Mouse (Mus musculus) midbrain, embryonic 16.5 days (tissue): ENCODE measurements around the gene Sowahc. TPM values are rescaled to one million over a fixed set of nuclear protein-coding genes. Genes with fewer than 3 reads are reported as not detected.

Source experiments
- ATAC-seq: fragments of 200-750 bp; cut with Nextera tagmentation; 2 replicates; pipeline ENCODE4 v1.8.0; 2017; ENCODE audit warnings: moderate TSS enrichment
- H3K27ac ChIP-seq: fragments of 300-500 bp; sonication (generic); 2 replicates; pipeline ENCODE4 v1.5.1; 2014; ENCODE audit warnings: mild to moderate bottlenecking, low read length, mixed read lengths
- H3K27me3 ChIP-seq: fragments of 300-500 bp; sonication (generic); 2 replicates; pipeline ENCODE4 v1.6.1; 2014; ENCODE audit warnings: low read depth, low read length, mixed read lengths; ENCODE audit not compliant: control insufficient read depth, insufficient read depth
- H3K36me3 ChIP-seq: fragments of 300-500 bp; sonication (generic); 2 replicates; pipeline ENCODE4 v1.6.1; 2014; ENCODE audit warnings: mild to moderate bottlenecking, low read length, moderate library complexity, mixed read lengths; ENCODE audit not compliant: control insufficient read depth, insufficient read depth
- H3K4me1 ChIP-seq: fragments of 300-500 bp; sonication (generic); 2 replicates; pipeline ENCODE4 v1.6.1; 2014; ENCODE audit warnings: mild to moderate bottlenecking, low read length, mixed read lengths; ENCODE audit not compliant: control insufficient read depth, insufficient read depth
- H3K4me2 ChIP-seq: fragments of 300-500 bp; sonication (generic); 2 replicates; pipeline ENCODE4 v1.6.1; 2014; ENCODE audit warnings: mild to moderate bottlenecking, low read length, mixed read lengths
- H3K4me3 ChIP-seq: fragments of 300-500 bp; sonication (generic); 2 replicates; pipeline ENCODE4 v1.5.1; 2014; ENCODE audit warnings: low read depth, mild to moderate bottlenecking, low read length, moderate library complexity, mixed read lengths
- H3K9ac ChIP-seq: fragments of 300-500 bp; sonication (generic); 2 replicates; pipeline ENCODE4 v1.6.1; 2014; ENCODE audit warnings: low read depth, low read length, mixed read lengths
- H3K9me3 ChIP-seq: fragments of 300-500 bp; sonication (generic); replicated peaks from 2 replicates; pipeline ENCODE4 v1.6.1; 2014; ENCODE audit warnings: mild to moderate bottlenecking, low read length, mixed read lengths; ENCODE audit not compliant: control insufficient read depth, poor library complexity, severe bottlenecking
- WGBS: fragments of 180-500 bp; shearing (Covaris S2); extraction: QIAGEN DNeasy Blood & Tissue Kit; methylation state at CpG from one replicate; pipeline ENCODE4 v1.1.7; 2014; 5-methylcytosine and 5-hydroxymethylcytosine counted together
- polyA plus RNA-seq: library from polyadenylated mRNA; unstranded; fragments of >200 nt; fragmentation: Nextera tagmentation; extraction: Ambion mirVana; gene quantifications from 2 replicates; pipeline ENCODE4 v1.2.1, GENCODE M21; 2015

Gene Sowahc
- 22.1 and 23.8 TPM in 2 replicates for polyA plus RNA-seq

GRCm38 (mm10) chr10:59221473-59222270 is at the start of gene Sowahc, which contains the start of gene Sept10:
Gene Sowahc (plus strand): TSS chr10:59221953.
Gene Sept10 (minus strand): TSS chr10:59221847.
- under 1% methylated on average over 79 of the region's 84 CpGs for WGBS
- ATAC-seq = peak; percentile 97
- H3K4me2 ChIP-seq = peak within 1 kb of the TSS; percentile 99

GRCm38 (mm10) chr10:59172539-59172938 is 49.2 kb upstream of the Sowahc start:
- H3K4me2 ChIP-seq = no peak overlapping the region
- no peak for ATAC-seq
- H3K9ac ChIP-seq = no peak overlapping the region
- H3K4me3 ChIP-seq = no peak overlapping the region
- H3K27ac ChIP-seq = no peak overlapping the region
- H3K36me3 ChIP-seq = no peaks in the 10 kb centered on the region
- H3K9me3 ChIP-seq = no peaks in the 10 kb centered on the region
- no peaks in the 10 kb centered on the region for H3K4me1 ChIP-seq
- WGBS = 92% methylated on average over 1 of the region's 1 CpGs
- no peaks in the 10 kb centered on the region for H3K27me3 ChIP-seq

More at GRCm38 (mm10) chr10:59221473-59222270, at the start of gene Sowahc, which contains the start of gene Sept10:
- Histone ChIP-seq H3K9ac (peak within 1 kb of the TSS; percentile 90), H3K9me3 (no peaks in the 10 kb centered on the region), H3K27me3 (no peaks in the 10 kb centered on the region), H3K4me3 (peak within 1 kb of the TSS; percentile 90), H3K27ac (peak within 1 kb of the TSS; percentile 96), H3K4me1 (peaks cover 23% of the 10 kb centered on the region), H3K36me3 (no peaks in the 10 kb centered on the region)

GRCm38 (mm10) chr10:59179620-59180019 is 42.1 kb upstream of the Sowahc start:
- Histone ChIP-seq H3K4me3 (no peak overlapping the region), H3K4me1 (no peaks in the 10 kb centered on the region), H3K36me3 (no peaks in the 10 kb centered on the region), H3K27ac (no peak overlapping the region), H3K9me3 (no peaks in the 10 kb centered on the region), H3K4me2 (no peak overlapping the region), H3K27me3 (no peaks in the 10 kb centered on the region), H3K9ac (no peak overlapping the region)
- 92% methylated on average over 3 of the region's 3 CpGs for WGBS
- no peak for ATAC-seq

GRCm38 (mm10) chr10:59182306-59182705 is 39.4 kb upstream of the Sowahc start:
- no peak overlapping the region for H3K9ac ChIP-seq

GRCm38 (mm10) chr10:59194891-59195290 is 26.9 kb upstream of the Sowahc start:
- H3K27ac ChIP-seq = no peak overlapping the region
- H3K9me3 ChIP-seq = no peaks in the 10 kb centered on the region
- H3K4me1 ChIP-seq = no peaks in the 10 kb centered on the region
- no peak overlapping the region for H3K4me2 ChIP-seq
- no peak overlapping the region for H3K9ac ChIP-seq
- no peak for ATAC-seq
- no peaks in the 10 kb centered on the region for H3K27me3 ChIP-seq
- no peak overlapping the region for H3K4me3 ChIP-seq
- 74% methylated on average over 5 of the region's 5 CpGs for WGBS
- no peaks in the 10 kb centered on the region for H3K36me3 ChIP-seq

More at GRCm38 (mm10) chr10:59182306-59182705, 39.4 kb upstream of the Sowahc start:
- Histone ChIP-seq H3K9me3 (no peaks in the 10 kb centered on the region), H3K4me2 (no peak overlapping the region), H3K27ac (no peak overlapping the region), H3K4me3 (no peak overlapping the region), H3K4me1 (no peaks in the 10 kb centered on the region), H3K27me3 (no peaks in the 10 kb centered on the region), H3K36me3 (no peaks in the 10 kb centered on the region)
- ATAC-seq = no peak
- WGBS = 84% methylated on average over 3 of the region's 3 CpGs

GRCm38 (mm10) chr10:59196763-59197162 is 25.0 kb upstream of the Sowahc start:
- no peaks in the 10 kb centered on the region for H3K36me3 ChIP-seq
- H3K27me3 ChIP-seq = no peaks in the 10 kb centered on the region
- H3K4me1 ChIP-seq = no peaks in the 10 kb centered on the region
- no peaks in the 10 kb centered on the region for H3K9me3 ChIP-seq
- H3K4me2 ChIP-seq = no peak overlapping the region
- ATAC-seq = no peak
- H3K4me3 ChIP-seq = no peak overlapping the region
- H3K9ac ChIP-seq = no peak overlapping the region
- H3K27ac ChIP-seq = no peak overlapping the region
- 98% methylated on average over 3 of the region's 3 CpGs for WGBS

- H3K4me1 ChIP-seq = no peaks in the 10 kb centered on the region
- no peaks in the 10 kb centered on the region for H3K9me3 ChIP-seq
- H3K27ac ChIP-seq = no peak overlapping the region
- no peak overlapping the region for H3K4me2 ChIP-seq
- H3K27me3 ChIP-seq = no peaks in the 10 kb centered on the region
- no peaks in the 10 kb centered on the region for H3K36me3 ChIP-seq
- H3K9ac ChIP-seq = no peak overlapping the region
- no peak for ATAC-seq
- no peak overlapping the region for H3K4me3 ChIP-seq
Observed at GRCm38 (mm10) chr10:59200011-59200410, 21.7 kb upstream of the Sowahc start.

GRCm38 (mm10) chr10:59220824-59221472 is 805 bp upstream of the Sowahc start:
- Histone ChIP-seq H3K27me3 (no peaks in the 10 kb centered on the region), H3K9me3 (no peaks in the 10 kb centered on the region), H3K36me3 (no peaks in the 10 kb centered on the region), H3K4me2 (peak overlapping the region; percentile 66), H3K4me3 (peak overlapping the region; percentile 90), H3K9ac (peak overlapping the region; percentile 90), H3K4me1 (peaks cover 23% of the 10 kb centered on the region), H3K27ac (peak overlapping the region; percentile 96)
- 2% methylated on average over 39 of the region's 39 CpGs for whole genome bisulfite sequencing
- no peak for ATAC-seq
